Mouse (Mus musculus) central nervous system, embryonic 14 days (tissue): Measurements from ENCODE around the gene Olfr1219. TPM values are rescaled to one million over a fixed set of nuclear protein-coding genes. Genes with fewer than 3 reads are reported as not detected.

Source experiments
- polyA plus RNA-seq: library from polyadenylated mRNA; depleted of rRNA; stranded (reverse); fragments of >200 nt; gene quantifications from 2 replicates; pipeline ENCODE4 v1.2.3, GENCODE M21; 2012; rRNA removed

Olfr1219 gene
- not detected in 2 replicates for polyA plus RNA-seq

DNA sequence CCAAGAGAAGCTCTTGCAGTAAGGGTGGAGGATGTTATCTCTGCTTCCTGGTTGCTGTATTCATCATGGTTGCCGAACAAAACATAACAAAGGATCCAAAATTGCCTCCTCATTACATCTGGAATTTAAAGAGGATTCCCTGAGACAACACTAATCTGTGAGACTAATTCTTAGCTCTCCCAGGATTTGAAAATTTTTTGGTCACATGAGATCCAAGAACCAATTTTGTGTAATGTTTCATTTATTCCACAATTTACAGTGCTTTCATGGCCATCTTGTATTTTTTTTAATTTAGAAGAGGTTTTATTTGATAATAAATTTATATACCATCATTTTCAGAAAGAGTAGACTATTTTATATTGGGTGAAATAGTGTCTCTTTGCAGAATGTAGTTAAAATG, at the start of gene Olfr1219:
Gene Olfr1219 (minus strand): TSS at position 101 of the 400 bp plus-strand sequence.

DNA sequence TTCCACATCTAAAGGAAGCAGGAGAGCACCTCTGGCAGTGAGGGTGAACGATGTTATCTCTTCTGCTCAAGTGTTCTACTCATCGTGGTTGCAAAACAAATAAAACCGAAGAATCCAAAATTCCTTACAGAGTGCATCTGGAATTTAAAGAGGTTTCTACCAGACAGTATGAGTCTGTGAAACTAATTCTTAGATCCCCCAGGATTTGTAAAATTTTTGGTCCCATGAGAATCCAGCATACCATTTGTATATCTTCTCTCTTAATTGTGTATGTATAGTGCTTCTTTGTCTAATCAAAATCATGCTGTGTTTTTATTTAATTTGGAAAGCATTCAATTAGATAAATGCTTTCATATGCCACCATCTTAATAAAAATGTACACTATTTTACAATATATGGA, 49.6 kb upstream of the Olfr1219 start, which contains the start of gene Olfr1222:
Gene Olfr1222 (minus strand): TSS at position 101 of the 400 bp plus-strand sequence.

GRCm38 (mm10) chr2:89117183-89117582, 33.9 kb upstream of the Olfr1219 start, which contains the start of gene Olfr1221:
Olfr1221 (minus strand) TSS chr2:89117283.

GRCm38 (mm10) chr2:89106735-89107134, 23.4 kb upstream of the Olfr1219 start, which contains the start of gene Olfr1220:
Olfr1220 (minus strand) TSS chr2:89106835.

DNA sequence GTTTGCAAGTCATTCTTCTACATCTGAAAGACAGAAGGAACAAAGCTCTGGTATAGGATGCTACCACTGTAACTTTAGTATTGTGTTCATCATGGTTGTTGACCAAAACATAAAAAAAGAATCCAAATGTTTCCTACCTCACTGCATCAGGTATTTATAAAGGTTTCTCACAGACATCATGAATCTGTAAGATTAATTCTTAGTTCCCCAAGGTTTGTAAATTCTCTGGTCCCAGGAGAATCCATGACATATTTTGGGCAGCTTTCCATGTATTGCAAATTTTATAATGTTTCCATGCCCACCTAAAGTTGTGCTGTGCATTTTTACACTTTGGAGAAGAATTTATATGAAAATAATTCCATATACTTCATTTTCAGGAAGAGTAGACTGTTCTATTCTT, 22.2 kb downstream of the Olfr1219 start, which contains the start of gene Olfr1218:
Gene Olfr1218 (minus strand): TSS at position 101 of the 400 bp plus-strand sequence.

DNA sequence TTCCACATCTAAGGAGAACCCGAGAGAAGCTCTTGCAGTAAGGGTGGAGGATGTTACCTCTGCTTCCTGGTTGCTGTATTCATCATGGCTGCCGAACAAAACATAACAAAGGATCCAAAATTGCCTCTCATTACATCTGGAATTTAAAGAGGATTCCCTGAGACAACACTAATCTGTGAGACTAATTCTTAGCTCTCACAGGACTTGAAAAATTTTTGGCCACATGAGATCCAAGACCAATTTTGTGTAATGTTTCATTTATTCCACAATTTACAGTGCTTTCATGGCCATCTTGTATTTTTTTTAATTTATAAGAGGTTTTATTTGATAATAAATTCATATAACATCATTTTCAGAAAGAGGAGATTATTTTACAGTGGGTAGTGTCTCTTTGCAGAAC, 51.3 kb downstream of the Olfr1219 start, which contains the start of gene Olfr1217:
Gene Olfr1217 (minus strand): TSS at position 101 of the 400 bp plus-strand sequence.

Other genes with a start within 250 kb of the Olfr1219 start
- not detected in 2 replicates for gene Olfr1204, start 234.2 kb downstream of the Olfr1219 start, polyA plus RNA-seq
- not detected in 2 replicates for gene Olfr1206, start 220.3 kb downstream of the Olfr1219 start, polyA plus RNA-seq
- gene Olfr1208, start 181.2 kb downstream of the Olfr1219 start, polyA plus RNA-seq: not detected in 2 replicates
- not detected in 2 replicates for gene Olfr1209, start 168.4 kb downstream of the Olfr1219 start, polyA plus RNA-seq
- gene Olfr1211, start 145.4 kb downstream of the Olfr1219 start, polyA plus RNA-seq: not detected in 2 replicates
- not detected in 2 replicates for gene Olfr1212, start 129.5 kb downstream of the Olfr1219 start, polyA plus RNA-seq
- not detected in 2 replicates for gene Gm13762, start 103.2 kb downstream of the Olfr1219 start, polyA plus RNA-seq
- gene Olfr1214, start 90.9 kb downstream of the Olfr1219 start, polyA plus RNA-seq: not detected in 2 replicates
- not detected in 2 replicates for gene Olfr1215, start 76.5 kb downstream of the Olfr1219 start, polyA plus RNA-seq
- not detected in 2 replicates for gene Olfr1216, start 65.2 kb downstream of the Olfr1219 start, polyA plus RNA-seq
- gene Olfr1217, start 51.4 kb downstream of the Olfr1219 start, polyA plus RNA-seq: not detected in 2 replicates
- not detected in 2 replicates for gene Olfr1218, start 22.3 kb downstream of the Olfr1219 start, polyA plus RNA-seq
- not detected in 2 replicates for gene Olfr1220, start 23.3 kb upstream of the Olfr1219 start, polyA plus RNA-seq
- gene Olfr1221, start 33.8 kb upstream of the Olfr1219 start, polyA plus RNA-seq: not detected in 2 replicates
- gene Olfr1222, start 49.5 kb upstream of the Olfr1219 start, polyA plus RNA-seq: not detected in 2 replicates
- not detected in 2 replicates for gene Olfr1223, start 68.0 kb upstream of the Olfr1219 start, polyA plus RNA-seq
- gene Olfr1224-ps1, start 80.6 kb upstream of the Olfr1219 start, polyA plus RNA-seq: not detected in 2 replicates
- not detected in 2 replicates for gene Olfr1225, start 91.2 kb upstream of the Olfr1219 start, polyA plus RNA-seq
- gene Olfr1226, start 116.5 kb upstream of the Olfr1219 start, polyA plus RNA-seq: not detected in 2 replicates
- gene Olfr1228, start 170.5 kb upstream of the Olfr1219 start, polyA plus RNA-seq: not detected in 2 replicates
- not detected in 2 replicates for gene Olfr1229, start 204.5 kb upstream of the Olfr1219 start, polyA plus RNA-seq
- gene Olfr1230, start 213.8 kb upstream of the Olfr1219 start, polyA plus RNA-seq: not detected in 2 replicates
- not detected in 2 replicates for gene Olfr1231, start 223.6 kb upstream of the Olfr1219 start, polyA plus RNA-seq
- gene Olfr1232, start 246.2 kb upstream of the Olfr1219 start, polyA plus RNA-seq: not detected in 2 replicates